Mouse (Mus musculus) neural tube, embryonic 15.5 days (tissue): ENCODE data around the gene Gm21969. TPM values are rescaled to one million over a fixed set of nuclear protein-coding genes. Genes with fewer than 3 reads are reported as not detected.

ENCODE experiments used
- ATAC-seq: fragments of 200-750 bp; cut with Nextera tagmentation; 2 replicates; pipeline ENCODE4 v1.8.0; 2017; ENCODE audit warnings: mild to moderate bottlenecking, moderate TSS enrichment, moderate library complexity; ENCODE audit not compliant: low FRiP score
- H3K27ac ChIP-seq: fragments of 300-500 bp; sonication (generic); replicated peaks from 2 replicates; pipeline ENCODE4 v1.5.1; 2015; ENCODE audit warnings: mild to moderate bottlenecking, inconsistent platforms
- H3K27me3 ChIP-seq: fragments of 300-500 bp; sonication (generic); replicated peaks from 2 replicates; pipeline ENCODE4 v1.6.1; 2015; ENCODE audit warnings: inconsistent platforms
- H3K36me3 ChIP-seq: fragments of 300-500 bp; sonication (generic); 2 replicates; pipeline ENCODE4 v1.6.1; 2015; ENCODE audit warnings: inconsistent platforms
- H3K4me1 ChIP-seq: fragments of 300-500 bp; sonication (generic); 2 replicates; pipeline ENCODE4 v1.6.1; 2015; ENCODE audit warnings: inconsistent platforms
- H3K4me2 ChIP-seq: fragments of 300-500 bp; sonication (generic); 2 replicates; pipeline ENCODE4 v1.6.1; 2015; ENCODE audit warnings: inconsistent platforms, mild to moderate bottlenecking, moderate library complexity
- H3K4me3 ChIP-seq: fragments of 300-500 bp; sonication (generic); replicated peaks from 2 replicates; pipeline ENCODE4 v1.5.1; 2015; ENCODE audit warnings: mild to moderate bottlenecking, inconsistent platforms
- H3K9ac ChIP-seq: fragments of 300-500 bp; sonication (generic); replicated peaks from 2 replicates; pipeline ENCODE4 v1.6.1; 2015; ENCODE audit warnings: mild to moderate bottlenecking, inconsistent platforms
- H3K9me3 ChIP-seq: fragments of 300-500 bp; sonication (generic); replicated peaks from 2 replicates; pipeline ENCODE4 v1.6.1; 2016; ENCODE audit warnings: inconsistent platforms
- WGBS: fragments of 180-500 bp; shearing (Covaris S2); methylation state at CpG from one replicate; pipeline ENCODE4 v1.1.7; 2015; ENCODE audit warnings: mixed read lengths; 5-methylcytosine and 5-hydroxymethylcytosine counted together
- polyA plus RNA-seq: library from polyadenylated mRNA; unstranded; fragments of >200 nt; fragmentation: Nextera tagmentation; extraction: Ambion mirVana; gene quantifications from 2 replicates; pipeline ENCODE4 v1.2.1, GENCODE M21; 2015

Gene Gm21969
- not detected in 2 replicates for polyA plus RNA-seq

DNA sequence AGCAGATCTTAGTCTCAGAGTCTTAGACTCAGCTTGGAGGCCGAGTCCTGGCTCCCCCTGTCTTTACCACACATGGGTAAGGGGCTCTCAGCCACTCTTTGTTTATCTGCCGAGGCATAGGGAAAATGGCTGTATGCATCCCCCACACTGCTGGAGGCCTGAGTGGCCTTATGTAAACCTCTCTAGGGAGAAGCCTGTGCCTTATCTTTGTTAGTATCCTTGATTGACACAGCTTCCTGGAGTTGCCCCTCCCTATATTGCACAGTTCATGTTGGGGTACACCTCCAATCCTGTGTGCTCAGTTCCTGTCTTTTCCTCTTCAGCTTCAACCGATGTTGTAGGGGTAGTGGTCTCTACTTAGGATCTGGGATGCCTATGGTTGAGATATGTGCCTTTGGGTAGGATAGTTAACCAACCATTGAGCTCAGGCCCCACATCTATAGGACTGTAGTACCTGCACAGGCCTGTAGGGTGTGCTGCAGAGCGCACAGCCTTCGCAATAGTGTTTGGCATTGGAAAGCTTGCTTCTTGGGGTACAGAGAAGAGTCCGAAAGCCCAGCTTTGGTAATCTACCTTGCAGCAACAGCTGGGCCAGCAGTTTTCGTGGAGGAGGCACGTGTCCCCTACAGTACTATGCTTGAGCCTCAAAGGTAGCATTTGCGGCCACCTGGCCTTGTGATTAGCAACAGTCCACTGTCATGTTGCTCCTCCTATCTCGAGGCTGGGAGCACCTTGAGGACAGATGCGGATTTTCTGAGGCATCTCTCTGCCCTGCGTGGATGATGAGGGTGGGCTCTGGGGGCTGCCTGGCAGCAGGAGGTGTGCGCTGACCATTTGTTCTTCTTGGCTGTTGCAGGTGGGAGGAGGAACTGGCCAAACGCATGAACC lies at the start of gene Gm21969:
Gene Gm21969 (plus strand): TSS at position 830 of the 888 bp plus-strand sequence.
- H3K4me1 ChIP-seq = peaks cover 55% of the 10 kb centered on the region

DNA sequence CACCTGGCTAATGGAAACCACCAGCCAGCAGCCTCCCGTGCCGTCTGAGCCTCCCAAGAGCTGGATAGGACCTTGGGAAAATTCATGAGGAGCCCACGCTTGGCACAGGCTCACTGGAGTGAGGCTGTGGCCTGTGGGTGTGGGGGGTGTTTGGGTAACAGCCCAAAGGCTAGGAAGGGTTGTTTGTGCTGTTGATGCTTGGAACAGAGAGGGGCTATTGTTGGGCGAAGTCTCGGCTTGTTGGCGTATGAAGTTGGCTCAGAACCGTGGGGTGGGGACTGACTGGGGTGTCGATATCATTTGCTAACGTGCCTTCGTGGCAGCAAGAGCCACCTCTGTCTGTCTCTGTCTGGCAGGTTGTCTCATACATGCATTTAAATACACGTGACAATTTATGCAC lies 47.8 kb upstream of the Gm21969 start:
- Histone ChIP-seq H3K9ac (no peak overlapping the region), H3K4me3 (no peak overlapping the region), H3K27ac (no peak overlapping the region), H3K27me3 (no peaks in the 10 kb centered on the region), H3K36me3 (no peaks in the 10 kb centered on the region), H3K4me2 (no peak overlapping the region), H3K9me3 (no peaks in the 10 kb centered on the region), H3K4me1 (no peaks in the 10 kb centered on the region)
- ATAC-seq = no peak
- WGBS = 86% methylated on average over 11 of the region's 11 CpGs

More for the DNA sequence above, at the start of gene Gm21969:
- ATAC-seq = no peak
- no peak within 1 kb of the TSS for H3K4me2 ChIP-seq
- no peaks in the 10 kb centered on the region for H3K27me3 ChIP-seq
- H3K36me3 ChIP-seq = peaks cover 31% of the 10 kb centered on the region
- H3K9me3 ChIP-seq = no peaks in the 10 kb centered on the region
- no peak within 1 kb of the TSS for H3K4me3 ChIP-seq
- peak within 1 kb of the TSS; percentile 38; the same call in 1 of the 2 replicates for H3K27ac ChIP-seq
- 60% methylated on average over 14 of the region's 14 CpGs for WGBS
- H3K9ac ChIP-seq = no peak within 1 kb of the TSS

DNA sequence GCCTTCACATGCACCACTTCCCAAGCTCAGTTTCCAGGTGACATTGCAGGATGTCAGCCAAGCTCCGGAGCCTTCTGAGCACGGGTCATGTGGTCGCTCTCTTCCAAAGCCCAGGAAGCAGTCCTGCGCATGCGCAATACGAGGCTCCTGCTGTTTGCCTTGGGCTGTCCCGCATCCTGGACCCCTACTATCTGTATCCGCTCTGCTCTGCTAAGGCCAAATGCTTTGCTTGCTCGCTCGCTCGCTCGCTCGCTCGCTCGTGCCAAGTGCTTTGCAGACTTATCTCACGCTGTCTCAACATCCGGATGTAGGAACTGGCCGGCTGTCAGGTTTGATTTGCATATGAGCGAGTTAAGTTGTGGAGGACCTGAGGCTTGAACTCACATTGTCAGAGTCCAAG lies 47.0 kb upstream of the Gm21969 start:
- Histone ChIP-seq H3K36me3 (no peaks in the 10 kb centered on the region), H3K27me3 (no peaks in the 10 kb centered on the region), H3K9ac (no peak overlapping the region), H3K9me3 (no peaks in the 10 kb centered on the region), H3K4me1 (no peaks in the 10 kb centered on the region), H3K27ac (no peak overlapping the region), H3K4me2 (peak overlapping the region; percentile 25), H3K4me3 (no peak overlapping the region)
- 80% methylated on average over 19 of the region's 19 CpGs for WGBS
- no peak for ATAC-seq

DNA sequence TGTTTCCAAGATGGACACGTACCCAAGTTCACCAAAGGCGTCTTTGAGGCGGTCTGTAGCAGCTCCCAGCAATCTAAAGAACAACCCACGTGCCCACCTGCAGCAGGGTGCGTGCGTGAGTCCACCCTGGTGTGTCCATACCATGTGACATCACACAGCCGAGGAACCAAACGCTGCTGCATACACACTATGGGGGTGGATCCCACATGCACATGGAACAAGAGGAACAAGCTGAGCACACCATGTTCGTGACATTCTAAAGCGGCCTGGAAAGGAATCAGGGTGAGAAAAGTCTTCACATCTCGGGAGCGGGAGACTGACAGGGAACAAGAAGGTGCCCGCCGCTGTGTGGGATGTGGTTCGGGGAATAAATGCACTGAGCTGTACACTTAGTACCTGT lies 34.6 kb upstream of the Gm21969 start:
- Histone ChIP-seq H3K9ac (no peak overlapping the region), H3K27ac (no peak overlapping the region), H3K36me3 (no peaks in the 10 kb centered on the region), H3K4me2 (no peak overlapping the region), H3K27me3 (no peaks in the 10 kb centered on the region), H3K4me3 (no peak overlapping the region), H3K9me3 (no peaks in the 10 kb centered on the region), H3K4me1 (no peaks in the 10 kb centered on the region; the same call in 1 of the 2 replicates)
- 87% methylated on average over 15 of the region's 15 CpGs for WGBS
- no peak for ATAC-seq

DNA sequence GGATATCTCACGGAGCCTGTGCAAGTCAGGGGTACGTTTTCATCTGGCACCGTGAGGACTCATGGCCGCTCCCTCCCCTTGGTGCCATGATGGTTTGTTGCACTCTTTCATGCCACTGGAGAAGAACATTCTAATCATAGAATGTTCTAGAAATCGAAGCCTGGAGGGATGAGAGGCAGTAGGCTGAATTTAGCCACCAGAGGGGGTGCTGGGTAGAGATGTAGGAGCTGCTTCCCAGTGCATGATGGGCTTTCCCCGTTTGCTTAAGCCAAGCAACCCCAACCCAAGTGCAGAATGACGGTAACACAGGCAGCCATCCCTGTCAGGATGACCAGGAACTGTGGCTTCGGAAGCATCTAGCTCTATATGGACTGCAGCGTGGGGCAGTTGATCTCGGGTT lies 32.2 kb upstream of the Gm21969 start:
- ATAC-seq = no peak
- no peak overlapping the region for H3K27ac ChIP-seq
- 83% methylated on average over 10 of the region's 10 CpGs for WGBS

DNA sequence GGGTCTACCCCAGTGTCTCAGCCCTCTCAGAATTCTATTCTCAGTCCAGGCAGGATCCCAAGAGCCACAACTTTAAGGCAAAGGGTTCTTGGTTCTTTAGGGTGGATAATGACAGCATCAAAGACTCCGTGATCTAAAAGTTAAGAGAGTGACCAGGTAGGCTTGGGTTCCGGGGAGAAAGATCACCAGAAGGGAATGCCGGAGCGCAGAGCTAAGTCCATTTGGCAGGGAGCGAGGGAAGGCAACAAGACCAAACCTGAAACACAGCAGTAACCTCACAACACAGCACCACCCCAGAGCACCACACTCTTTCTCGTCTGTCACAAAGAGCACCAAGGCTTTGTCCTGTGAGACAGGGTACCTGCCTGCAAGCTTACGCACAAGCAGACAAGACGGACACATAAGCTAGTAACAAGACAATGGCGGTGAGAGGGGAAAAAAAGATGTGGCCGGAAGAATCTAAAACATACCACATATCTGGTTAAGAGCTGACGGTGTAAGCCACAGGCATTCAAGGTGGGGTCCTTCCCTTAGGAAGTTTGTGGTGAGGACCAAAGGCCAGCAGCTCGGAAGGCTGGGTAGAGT lies 30.0 kb upstream of the Gm21969 start:
- 90% methylated on average over 12 of the region's 12 CpGs for WGBS
- Histone ChIP-seq H3K27ac (peak overlapping the region; percentile 90), H3K4me3 (no peak overlapping the region), H3K9me3 (no peaks in the 10 kb centered on the region), H3K4me2 (no peak overlapping the region), H3K27me3 (no peaks in the 10 kb centered on the region), H3K36me3 (no peaks in the 10 kb centered on the region), H3K9ac (0 out of 2 replicates have a peak overlapping the region, but pooled peaks have one; percentile 36), H3K4me1 (peaks cover 32% of the 10 kb centered on the region)
- ATAC-seq = no peak

More for the DNA sequence above, 32.2 kb upstream of the Gm21969 start:
- peaks cover 10% of the 10 kb centered on the region for H3K4me1 ChIP-seq
- H3K4me3 ChIP-seq = no peak overlapping the region
- H3K9me3 ChIP-seq = no peaks in the 10 kb centered on the region
- H3K9ac ChIP-seq = no peak overlapping the region
- no peaks in the 10 kb centered on the region for H3K36me3 ChIP-seq
- H3K4me2 ChIP-seq = no peak overlapping the region
- no peaks in the 10 kb centered on the region for H3K27me3 ChIP-seq

DNA sequence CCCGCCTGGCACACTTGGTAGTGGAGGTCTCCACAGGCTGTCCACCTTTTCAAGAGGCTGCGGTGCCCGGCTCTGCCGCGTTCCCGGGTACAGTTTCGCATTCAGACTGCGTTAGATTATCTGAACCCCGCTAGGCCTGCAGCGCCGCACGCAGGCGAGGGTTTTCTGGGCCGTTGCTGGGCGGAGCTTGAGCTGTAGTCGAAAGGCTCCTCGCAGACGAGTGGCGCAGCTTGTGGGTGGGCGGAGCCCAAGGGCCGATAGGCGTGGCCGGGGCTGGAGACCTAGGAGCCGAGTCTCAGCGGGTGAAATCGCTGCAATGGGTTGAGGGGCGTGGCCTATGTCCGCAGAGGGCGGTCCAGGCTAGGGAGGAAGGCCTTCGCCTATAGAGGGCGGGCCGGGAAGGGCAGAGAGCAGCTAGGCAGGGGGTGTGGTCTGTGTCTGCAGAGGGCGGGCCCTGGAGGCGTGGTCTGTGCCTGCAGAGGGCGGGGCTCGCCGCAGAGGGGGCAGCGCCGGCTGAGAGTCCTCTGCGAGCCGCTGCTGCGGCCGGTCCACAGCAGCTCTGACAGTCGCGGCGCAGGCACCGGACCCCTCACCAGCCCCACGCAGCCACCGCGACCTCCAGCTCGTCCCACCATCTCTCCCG lies 28.7 kb upstream of the Gm21969 start:
- peaks cover 44% of the 10 kb centered on the region for H3K4me1 ChIP-seq
- ATAC-seq = peak; percentile 97
- H3K36me3 ChIP-seq = no peaks in the 10 kb centered on the region
- no peaks in the 10 kb centered on the region for H3K27me3 ChIP-seq
- no peaks in the 10 kb centered on the region for H3K9me3 ChIP-seq
- WGBS = under 1% methylated on average over 46 of the region's 52 CpGs
- peak overlapping the region; percentile 98 for H3K9ac ChIP-seq
- H3K4me3 ChIP-seq = peak overlapping the region; percentile 71
- peak overlapping the region; percentile 65 for H3K4me2 ChIP-seq
- peak overlapping the region; percentile 90 for H3K27ac ChIP-seq

DNA sequence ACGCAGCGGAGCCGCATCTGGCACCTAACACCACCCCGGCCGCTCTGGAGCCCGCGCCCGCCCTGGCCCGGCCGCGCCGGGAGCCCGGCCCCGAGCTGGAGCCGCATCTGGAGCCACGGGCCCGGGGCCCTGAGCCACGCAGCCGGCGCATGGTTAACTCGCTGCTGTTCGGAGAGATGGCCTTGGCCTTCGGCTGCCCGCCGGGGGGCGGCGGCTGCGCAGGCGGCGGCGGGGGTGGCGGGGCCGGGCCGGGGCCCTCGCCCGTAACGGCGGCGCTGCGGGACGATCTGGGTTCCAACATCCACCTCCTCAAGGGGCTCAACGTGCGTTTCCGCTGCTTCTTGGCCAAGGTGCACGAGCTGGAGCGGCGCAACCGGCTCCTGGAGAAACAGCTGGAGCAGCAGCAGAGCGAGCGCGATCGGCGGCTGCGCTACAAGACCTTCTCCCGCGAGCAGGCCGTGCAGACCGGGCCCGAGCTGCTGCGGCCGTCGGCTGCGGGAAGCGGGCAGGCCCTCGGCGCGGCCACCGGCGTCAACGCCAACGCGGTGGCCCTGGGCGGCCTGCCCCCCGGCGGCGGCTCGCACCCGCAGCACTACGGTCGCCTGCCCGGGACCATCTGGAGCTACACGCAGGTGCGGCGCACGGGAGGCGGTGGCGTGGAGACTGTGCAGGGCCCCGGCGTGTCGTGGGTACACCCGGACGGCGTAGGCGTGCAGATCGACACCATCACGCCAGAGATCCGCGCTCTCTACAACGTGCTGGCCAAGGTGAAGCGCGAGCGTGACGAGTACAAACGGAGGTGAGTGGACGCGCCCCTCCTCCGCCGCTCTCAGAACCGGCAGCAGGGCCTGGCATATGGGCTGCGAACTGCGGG lies 27.9 kb upstream of the Gm21969 start:
- no peaks in the 10 kb centered on the region for H3K36me3 ChIP-seq
- WGBS = under 1% methylated on average over 109 of the region's 111 CpGs
- ATAC-seq = peak; percentile 59

DNA sequence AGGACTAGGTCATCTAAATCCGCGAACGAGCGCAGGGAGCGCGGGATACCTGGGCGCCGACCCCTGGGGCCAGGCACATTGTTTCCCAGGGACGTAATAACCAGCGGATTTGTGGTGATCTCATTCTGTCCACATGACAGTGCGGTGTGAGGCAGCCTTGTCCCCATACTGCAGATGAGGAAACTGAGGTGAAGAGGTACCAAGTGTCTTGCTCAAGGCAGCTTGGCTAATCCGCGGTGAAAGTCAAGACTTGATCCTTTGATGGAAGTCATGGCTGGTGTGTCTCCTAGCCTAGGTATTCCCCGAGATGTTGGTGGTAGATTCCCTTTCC lies 27.3 kb upstream of the Gm21969 start:
- H3K27ac ChIP-seq = peak overlapping the region; percentile 90
- H3K4me3 ChIP-seq = peak overlapping the region; percentile 71
- no peaks in the 10 kb centered on the region for H3K27me3 ChIP-seq
- H3K9me3 ChIP-seq = no peaks in the 10 kb centered on the region
- 6% methylated on average over 14 of the region's 14 CpGs for WGBS
- peak overlapping the region; percentile 65 for H3K4me2 ChIP-seq
- ATAC-seq = no peak
- no peaks in the 10 kb centered on the region for H3K36me3 ChIP-seq
- peak overlapping the region; percentile 98 for H3K9ac ChIP-seq
- peaks cover 58% of the 10 kb centered on the region for H3K4me1 ChIP-seq

More for the DNA sequence above, 27.9 kb upstream of the Gm21969 start:
- peak overlapping the region; percentile 98 for H3K9ac ChIP-seq
- H3K4me2 ChIP-seq = peak overlapping the region; percentile 65
- H3K9me3 ChIP-seq = no peaks in the 10 kb centered on the region
- peaks cover 52% of the 10 kb centered on the region for H3K4me1 ChIP-seq
- peak overlapping the region; percentile 90 for H3K27ac ChIP-seq
- no peaks in the 10 kb centered on the region for H3K27me3 ChIP-seq
- peak overlapping the region; percentile 71 for H3K4me3 ChIP-seq

DNA sequence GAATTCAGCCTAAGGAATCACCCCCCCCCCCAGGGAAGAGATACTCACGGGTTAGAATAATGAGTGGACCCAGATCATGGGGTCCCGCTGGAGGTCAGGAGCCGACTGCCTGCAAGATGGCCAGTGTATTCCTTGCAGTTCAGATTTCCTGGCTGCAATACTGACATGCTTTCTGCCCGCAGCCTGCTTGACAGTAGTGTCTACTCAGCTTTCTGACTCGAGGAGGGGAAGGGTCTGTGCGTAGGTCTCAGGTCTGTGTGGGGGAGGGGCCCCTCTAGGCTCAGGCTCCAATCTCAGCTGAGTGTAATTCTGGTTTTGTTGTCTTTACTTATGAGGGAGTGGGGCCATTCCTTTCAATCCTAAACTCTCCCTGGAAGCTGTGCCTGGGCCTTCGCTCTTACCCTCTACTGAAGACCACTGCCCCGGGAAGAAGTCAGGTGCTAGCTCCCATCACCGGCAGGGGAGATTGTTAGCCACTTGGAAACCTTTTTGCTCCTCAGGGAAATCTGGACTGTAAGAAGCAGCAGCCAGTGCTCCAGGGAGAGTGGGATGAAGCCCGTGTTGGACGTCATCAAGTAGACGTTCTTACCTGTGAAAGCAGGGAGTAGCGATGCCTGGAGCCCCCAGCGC lies 26.6 kb upstream of the Gm21969 start:
- H3K27me3 ChIP-seq = no peaks in the 10 kb centered on the region
- peak overlapping the region; percentile 98 for H3K9ac ChIP-seq
- no peak for ATAC-seq
- H3K27ac ChIP-seq = peak overlapping the region; percentile 90; the same call in 1 of the 2 replicates
- no peaks in the 10 kb centered on the region for H3K9me3 ChIP-seq
- peaks cover 65% of the 10 kb centered on the region for H3K4me1 ChIP-seq
- no peaks in the 10 kb centered on the region for H3K36me3 ChIP-seq
- peak overlapping the region; percentile 65 for H3K4me2 ChIP-seq
- 26% methylated on average over 14 of the region's 14 CpGs for WGBS
- peak overlapping the region; percentile 71 for H3K4me3 ChIP-seq
